Mouse (Mus musculus): Measurements from ENCODE around the gene Snapc4. TPM values are rescaled to one million over a fixed set of nuclear protein-coding genes. Genes with fewer than 3 reads are reported as not detected.

The Snapc4 gene
- polyA plus RNA-seq (2012; ENCODE audit: low replicate concordance): 52.8 and 60.5 TPM in 2 replicates

DNA sequence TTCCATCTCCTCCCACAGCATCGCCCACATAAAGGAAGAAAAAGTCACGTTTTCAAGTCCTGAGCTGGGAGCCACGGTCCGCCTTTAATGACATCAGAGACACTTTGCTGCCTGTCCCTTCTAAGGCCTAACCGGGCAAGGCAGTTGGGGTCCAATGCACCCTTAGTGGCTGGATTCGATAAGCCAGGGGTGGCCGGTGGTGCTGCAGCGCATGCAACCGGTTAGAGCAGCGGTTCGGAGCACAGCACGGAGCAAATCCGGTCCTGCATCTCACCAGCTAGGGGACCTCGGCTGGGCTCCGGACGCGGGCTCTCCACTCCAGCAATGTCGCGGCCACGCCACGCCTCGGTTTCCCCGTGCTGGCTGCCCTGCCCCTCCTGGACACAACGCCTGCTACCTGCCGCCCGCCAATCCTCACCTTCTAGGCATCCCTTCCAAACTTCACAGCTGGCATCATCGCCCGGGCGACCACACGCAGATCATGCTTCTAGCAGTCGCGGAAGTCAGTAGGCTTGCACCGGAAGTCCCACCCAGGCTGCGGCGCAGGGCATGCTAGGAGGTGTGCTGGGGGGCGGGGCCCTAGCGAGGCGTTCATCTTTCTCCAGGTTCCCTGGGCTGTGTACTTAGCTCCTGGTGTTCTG, at the start of gene Snapc4:
Gene Snapc4, minus strand, starts transcription at position 523 of the 641 bp plus-strand sequence.

DNA sequence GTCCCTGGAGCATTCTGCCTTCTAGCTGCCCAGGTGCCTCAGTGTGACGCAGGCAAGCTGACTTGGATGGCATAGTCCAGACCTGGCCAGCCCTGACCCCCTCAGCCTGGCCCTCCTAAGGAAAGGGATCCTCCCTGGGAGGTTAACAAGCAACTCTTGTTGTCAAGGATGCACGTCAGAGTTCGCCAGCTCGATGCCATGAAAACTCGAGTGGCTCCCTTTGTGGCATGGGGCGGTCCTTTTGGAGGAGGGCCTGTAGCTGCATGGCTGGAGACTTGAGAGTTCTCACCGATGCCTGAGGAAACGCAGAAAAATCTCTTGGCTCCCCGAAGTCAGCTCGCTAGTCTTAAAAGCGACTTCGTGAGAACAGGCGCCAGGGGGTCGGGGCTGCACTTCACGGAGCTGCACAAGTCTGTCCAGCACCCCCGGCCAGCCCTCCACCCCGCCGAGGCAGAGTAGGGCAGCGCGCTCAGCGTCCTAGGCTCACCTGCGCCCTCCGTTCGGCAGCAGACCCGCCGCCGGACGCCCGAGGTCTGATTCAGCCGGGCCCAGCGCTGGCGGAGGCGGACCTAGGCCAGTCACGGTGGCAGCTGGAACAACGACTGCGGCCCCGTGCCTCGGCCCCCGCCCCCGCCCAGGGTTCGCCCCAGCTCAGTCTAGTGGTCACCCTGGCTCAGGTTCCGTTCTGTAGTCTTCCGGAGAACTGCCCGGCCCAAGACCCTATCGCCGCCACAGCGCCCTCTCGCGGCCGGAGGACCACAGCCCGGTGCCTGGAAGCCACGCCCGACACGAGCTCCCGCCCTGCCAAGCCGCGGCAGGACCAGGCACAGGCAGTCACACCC, 28.3 kb upstream of the Snapc4 start, which contains the start of gene Inpp5e:
Gene Inpp5e, minus strand, starts transcription at position 689 of the 842 bp plus-strand sequence.

DNA sequence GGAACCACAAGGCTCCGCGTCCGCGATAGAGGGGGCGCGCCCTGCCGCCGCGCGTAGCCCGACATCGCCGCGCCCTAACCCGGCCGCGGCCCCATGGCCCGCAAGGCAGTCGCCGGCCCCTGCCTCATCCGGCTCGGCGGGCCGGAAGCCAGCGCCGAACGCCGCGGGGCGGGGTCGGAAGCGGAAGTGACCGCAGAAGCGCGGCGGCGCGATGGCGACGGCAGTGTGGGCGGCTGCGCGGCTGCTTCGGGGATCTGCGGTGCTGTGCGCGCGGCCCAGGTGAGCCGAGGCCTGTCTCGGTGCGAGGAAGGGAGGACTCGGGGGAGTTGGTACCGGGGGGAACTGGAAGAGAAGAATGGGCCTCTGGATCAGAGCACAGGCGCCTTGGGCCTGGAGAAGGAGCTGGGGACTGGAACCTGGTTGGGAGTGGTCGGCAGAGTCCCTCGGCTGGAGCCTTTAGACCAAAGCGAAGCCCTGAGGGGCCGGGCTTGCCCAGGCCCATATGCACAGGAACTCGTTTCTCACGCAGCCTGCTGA, 8.8 kb upstream of the Snapc4 start, which contains the start of the genes Entr1 and Pmpca:
Gene Entr1, minus strand, starts transcription at position 163 of the 537 bp plus-strand sequence.
Gene Pmpca, plus strand, starts transcription at position 186 of the 537 bp plus-strand sequence.

GRCm38 (mm10) chr2:26360772-26361171, 19.7 kb downstream of the Snapc4 start, which contains the start of gene Card9:
Gene Card9 (minus strand): TSS chr2:26360918.

GRCm38 (mm10) chr2:26351358-26352290, 28.8 kb downstream of the Snapc4 start, which contains the start of gene Dnlz:
Gene Dnlz (minus strand): TSS chr2:26352110.

GRCm38 (mm10) chr2:26315072-26315924, 65.2 kb downstream of the Snapc4 start, which contains the start of gene Gpsm1:
Gene Gpsm1 (plus strand): TSS chr2:26315515.

Other genes starting within 250 kb of the Snapc4 start
- gene Lhx3, start 172.4 kb downstream of the Snapc4 start, polyA plus RNA-seq (2012; ENCODE audit: low replicate concordance): 0.14 TPM in 1 of 2 replicates, not detected in the other
- 3.5 and 14.7 TPM in 2 replicates for gene Qsox2, start 143.1 kb downstream of the Snapc4 start, polyA plus RNA-seq (2012; ENCODE audit: low replicate concordance)
- not detected in 2 replicates for gene Ccdc187, start 86.1 kb downstream of the Snapc4 start, polyA plus RNA-seq (2012; ENCODE audit: low replicate concordance)
- 8.0 and 8.7 TPM in 2 replicates for gene Gpsm1, start 65.1 kb downstream of the Snapc4 start, polyA plus RNA-seq (2012; ENCODE audit: low replicate concordance)
- 17.7 and 19.6 TPM in 2 replicates for gene Dnlz, start 28.5 kb downstream of the Snapc4 start, polyA plus RNA-seq (2012; ENCODE audit: low replicate concordance)
- 1.6 and 4.7 TPM in 2 replicates for gene Card9, start 19.7 kb downstream of the Snapc4 start, polyA plus RNA-seq (2012; ENCODE audit: low replicate concordance)
- 69.4 and 76.1 TPM in 2 replicates for gene Entr1, start 8.7 kb upstream of the Snapc4 start, polyA plus RNA-seq (2012; ENCODE audit: low replicate concordance)
- gene Pmpca, start 8.7 kb upstream of the Snapc4 start, polyA plus RNA-seq (2012; ENCODE audit: low replicate concordance): 239 and 527 TPM in 2 replicates
- 10.3 and 21.1 TPM in 2 replicates for gene Inpp5e, start 28.6 kb upstream of the Snapc4 start, polyA plus RNA-seq (2012; ENCODE audit: low replicate concordance)
- 10.3 and 27.4 TPM in 2 replicates for gene Sec16a, start 64.6 kb upstream of the Snapc4 start, polyA plus RNA-seq (2012; ENCODE audit: low replicate concordance)
- 26.2 and 30.1 TPM in 2 replicates for gene Notch1, start 136.0 kb upstream of the Snapc4 start, polyA plus RNA-seq (2012; ENCODE audit: low replicate concordance)
- 74.0 and 92.7 TPM in 2 replicates for gene Egfl7, start 199.4 kb upstream of the Snapc4 start, polyA plus RNA-seq (2012; ENCODE audit: low replicate concordance)
- gene Gm20532, start 206.0 kb upstream of the Snapc4 start, polyA plus RNA-seq (2012; ENCODE audit: low replicate concordance): not detected in 2 replicates
- 8.1 and 10.0 TPM in 2 replicates for gene Agpat2, start 223.8 kb upstream of the Snapc4 start, polyA plus RNA-seq (2012; ENCODE audit: low replicate concordance)
- gene Fam69b, start 247.8 kb upstream of the Snapc4 start, polyA plus RNA-seq (2012; ENCODE audit: low replicate concordance): not detected in 2 replicates